Mouse (Mus musculus) heart, postnatal 10 days (tissue): ENCODE results near the gene Adarb1. TPM values are rescaled to one million over a fixed set of nuclear protein-coding genes. Genes with fewer than 3 reads are reported as not detected.

Source experiments
- DNase-seq, 2 experiments: peaks; one replicate each; pipeline ENCODE4 v3.0.0; 2021
- intact Hi-C: fragments of 180-260 bp; cut with DNase I; formaldehyde crosslinking; loops from one replicate; pipeline ENCODE4 v1.15.1; 2025
- total RNA-seq, 2 experiments: library from RNA; stranded (reverse); gene quantifications; 2 replicates each; pipeline ENCODE4 v1.2.3; 2021

Adarb1 gene
- total RNA-seq: 10 to 100 TPM; 19.4 to 27.4 TPM

DNA sequence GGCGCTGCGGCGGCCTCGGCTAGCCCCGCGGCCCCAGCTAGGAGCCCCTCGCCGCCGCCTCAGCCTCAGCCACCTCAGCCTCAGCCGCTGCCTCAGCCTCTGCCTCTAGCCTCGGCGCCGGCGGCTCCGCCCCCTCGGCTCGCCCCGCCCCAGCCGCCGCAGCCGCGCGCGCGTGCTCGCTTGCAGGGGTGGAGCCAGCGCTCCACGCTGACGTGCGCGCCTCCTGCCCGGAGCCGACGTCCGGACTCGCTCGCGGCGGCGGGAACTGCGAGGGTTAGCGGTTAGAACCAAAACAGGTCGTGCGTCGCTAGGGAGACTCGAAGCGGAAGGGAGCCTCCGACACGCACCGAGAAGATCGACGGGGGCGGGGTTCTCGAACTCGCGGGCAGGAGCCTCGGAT is at the start of gene Adarb1:
Adarb1 (minus strand) TSS at position 133 of the 400 bp plus-strand sequence.
- intact Hi-C loops: loop anchor here (2.0 to 5.0 kb wide), 4 partner anchors 31 to 136 kb away; no protein-coding TSS in a partner anchor
- peak; percentile 94 for DNase-seq

DNA sequence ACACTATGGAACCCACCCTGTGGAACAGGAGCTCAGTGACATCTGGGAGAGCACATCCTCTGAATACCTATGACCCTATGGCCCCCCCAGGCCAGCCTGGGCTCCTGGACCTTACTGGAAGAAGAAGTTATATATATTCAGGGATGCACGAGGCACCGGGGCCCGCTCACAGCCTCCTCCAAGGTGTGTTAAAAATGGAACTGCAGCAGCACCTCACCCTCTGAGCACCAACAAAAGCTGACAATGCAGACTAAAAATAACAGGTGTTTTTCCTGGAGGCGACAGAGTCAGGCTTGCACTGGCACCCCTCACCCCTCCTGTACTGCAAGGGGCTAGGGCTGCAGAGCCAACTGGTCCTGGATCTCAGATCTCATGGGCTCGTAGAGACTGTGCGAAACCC is 49.3 kb upstream of the Adarb1 start:
- DNase-seq: no peak
- intact Hi-C loops: no loop called here

GRCm38 (mm10) chr10:77465902-77466301 is 47.8 kb upstream of the Adarb1 start:
- no peak for DNase-seq
- intact Hi-C loops: no loop called here

GRCm38 (mm10) chr10:77464181-77464936 is 46.3 kb upstream of the Adarb1 start:
- peak; percentile 83 to 89 for DNase-seq
- intact Hi-C loops: no loop called here

GRCm38 (mm10) chr10:77461161-77461560 is 43.1 kb upstream of the Adarb1 start:
- no peak for DNase-seq
- intact Hi-C loops: no loop called here

DNA sequence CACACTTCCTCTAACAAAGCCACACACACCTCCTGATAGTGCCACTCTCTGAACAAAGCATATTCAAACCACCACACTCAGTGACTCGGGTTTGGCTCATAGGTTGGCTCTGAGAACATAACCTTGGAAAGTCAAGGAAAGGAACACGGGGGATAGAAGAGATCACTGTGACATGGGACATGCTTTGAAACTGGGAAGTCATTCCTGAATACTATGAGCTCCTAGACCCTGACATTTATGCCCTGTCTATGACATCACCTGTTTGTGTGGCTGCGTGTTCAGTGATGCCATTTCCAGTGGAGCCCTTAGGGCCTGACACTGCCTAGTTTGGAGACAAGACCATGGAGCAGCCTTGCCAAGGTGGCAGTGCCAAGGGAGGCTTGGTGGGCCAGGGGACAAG is 39.6 kb upstream of the Adarb1 start:
- intact Hi-C loops: no loop called here
- DNase-seq: no peak

DNA sequence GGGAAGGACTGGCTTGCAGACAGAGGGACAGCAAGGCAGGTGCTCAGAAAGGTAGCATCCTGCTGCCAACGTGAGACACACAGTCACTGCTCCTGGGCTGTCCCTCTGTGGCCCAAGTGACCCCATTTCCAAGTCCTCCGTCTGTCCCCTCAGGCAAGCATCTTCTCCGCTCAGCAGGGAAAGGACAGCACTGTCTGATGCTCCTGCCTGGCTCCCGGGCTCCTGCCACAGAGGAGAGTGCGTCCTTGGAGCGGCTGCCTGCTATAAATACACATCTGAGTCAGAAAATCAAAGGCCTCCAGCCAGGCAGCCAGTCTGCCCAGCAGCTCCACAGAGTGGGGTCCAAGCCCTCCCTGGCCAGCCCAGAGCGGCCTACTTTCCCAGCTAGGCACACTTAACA is 38.4 kb upstream of the Adarb1 start:
- peak; percentile 75 to 82 for DNase-seq
- intact Hi-C loops: no loop called here

DNA sequence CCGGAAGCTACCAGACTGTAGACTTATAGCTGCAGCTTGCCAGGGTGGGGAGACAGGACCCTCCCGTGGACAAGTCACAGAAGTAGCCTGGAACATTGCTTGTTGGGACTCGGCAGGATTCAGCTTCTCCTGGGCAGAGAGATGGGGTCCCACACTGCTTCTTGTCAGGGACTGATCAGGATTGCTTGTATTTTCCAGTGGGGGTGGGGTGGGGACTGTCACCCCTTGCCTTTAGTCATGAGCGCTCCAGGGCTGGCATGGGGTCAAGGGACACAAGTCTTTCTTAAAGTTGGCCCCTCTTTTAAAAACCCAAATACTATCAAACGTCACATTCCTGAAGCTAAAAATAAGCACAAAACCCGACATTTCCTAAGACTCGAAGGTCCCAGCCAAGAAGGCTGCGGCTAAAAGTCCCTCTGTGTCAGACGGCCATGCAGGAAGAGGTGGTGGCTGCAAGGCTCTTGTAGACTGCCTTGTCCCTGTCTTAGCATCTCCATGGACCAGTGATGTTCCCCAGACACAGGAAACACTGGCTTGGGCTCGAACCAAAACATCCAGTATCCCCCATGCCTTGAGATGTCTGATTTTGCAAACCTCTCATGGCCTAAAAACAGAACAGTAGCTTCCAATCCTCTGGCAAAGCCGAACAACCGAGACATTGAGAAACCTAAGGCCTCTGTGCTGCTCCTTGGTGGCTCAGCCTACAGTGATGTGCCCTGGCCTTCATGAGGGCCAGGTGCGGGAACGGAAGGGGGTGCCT is 37.4 kb upstream of the Adarb1 start:
- peak; percentile 36 to 46 for DNase-seq
- intact Hi-C loops: no loop called here

DNA sequence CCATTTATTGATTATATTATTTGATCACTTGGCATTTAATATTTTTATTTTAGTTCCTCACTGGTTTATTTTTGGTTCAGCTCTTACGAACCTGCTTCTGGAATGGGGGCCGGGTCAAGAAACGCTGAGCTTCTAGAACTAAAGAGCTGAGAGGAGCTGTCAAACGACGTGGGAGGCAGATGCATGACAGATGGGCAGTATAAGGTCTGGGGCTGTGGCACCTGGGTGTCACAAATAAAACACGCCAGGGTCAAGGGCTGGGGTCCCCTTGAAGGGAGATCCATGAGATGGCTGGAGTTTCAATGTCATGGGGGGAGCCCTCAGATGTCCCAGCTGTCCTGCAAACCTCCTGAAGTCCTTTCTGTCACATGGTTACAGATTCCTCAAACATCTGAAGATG is 36.7 kb upstream of the Adarb1 start:
- no peak for DNase-seq
- intact Hi-C loops: no loop called here

- intact Hi-C loops: no loop called here
- DNase-seq: no peak
Observed at GRCm38 (mm10) chr10:77451822-77452221, 33.8 kb upstream of the Adarb1 start.

DNA sequence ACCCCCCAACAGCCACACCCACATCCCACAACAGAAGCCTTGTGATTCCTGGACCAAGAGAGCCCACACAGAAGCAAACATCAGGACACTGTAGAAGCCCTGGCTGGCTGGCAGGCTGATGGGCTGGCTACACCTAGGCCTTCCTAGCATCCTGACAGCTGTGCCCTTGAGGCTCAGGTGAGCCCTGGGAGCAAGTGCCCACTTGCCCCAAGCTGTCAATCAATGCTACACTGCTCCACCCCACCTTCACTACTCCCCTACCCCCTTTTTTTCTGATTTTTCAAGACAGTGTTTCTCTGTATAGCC is 32.0 kb upstream of the Adarb1 start:
- no peak for DNase-seq
- intact Hi-C loops: no loop called here

DNA sequence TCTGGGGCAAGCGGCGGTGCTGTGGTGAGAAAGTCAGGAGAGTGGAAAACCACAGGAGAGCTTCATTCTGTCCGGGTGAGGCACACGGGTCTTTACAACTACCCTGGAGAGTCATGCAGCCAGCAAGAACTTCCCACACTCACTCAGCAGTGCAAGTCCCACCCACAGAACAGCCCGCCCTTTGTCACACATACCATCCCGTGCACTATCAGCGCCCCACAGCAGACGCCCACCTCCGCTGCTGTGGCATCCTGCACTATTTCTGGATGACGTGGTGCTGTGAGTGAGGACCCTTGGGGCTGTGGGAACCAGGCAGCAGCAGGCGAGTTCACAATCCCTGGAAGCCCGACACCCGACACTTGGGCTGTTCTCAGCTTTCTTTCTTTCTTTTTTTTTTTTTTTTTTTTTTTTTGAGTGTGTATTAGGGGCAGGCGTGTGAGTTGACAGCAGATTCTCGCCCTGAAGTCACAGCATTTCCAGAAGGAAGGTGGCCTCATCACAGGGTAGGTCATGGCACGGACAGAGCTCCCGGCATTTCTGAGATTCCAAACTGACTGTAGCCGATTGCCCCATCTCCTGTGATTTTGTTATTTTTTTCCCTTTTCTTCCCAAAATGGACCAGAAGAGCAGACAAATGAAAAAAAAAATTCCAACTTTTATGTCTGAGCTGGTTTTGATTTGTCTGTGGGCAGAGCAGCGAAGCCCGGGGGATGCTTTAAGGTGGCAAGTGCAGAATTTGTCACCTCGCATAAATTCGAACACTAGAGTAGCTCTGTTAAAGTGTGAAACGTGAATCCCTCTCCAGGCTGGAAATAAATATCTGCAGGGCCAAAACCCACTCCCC is 31.5 kb upstream of the Adarb1 start:
- intact Hi-C loops: loop anchor here (2.0 kb wide), 1 partner anchor 31 kb away; the partner anchor contains the start of gene Adarb1
- DNase-seq: peak; percentile 52 to 58

GRCm38 (mm10) chr10:77448698-77449247 is 30.7 kb upstream of the Adarb1 start:
- intact Hi-C loops: loop anchor here (2.0 kb wide), 1 partner anchor 30 kb away; the partner anchor contains the start of gene Adarb1
- peak; percentile 35 to 43 for DNase-seq

DNA sequence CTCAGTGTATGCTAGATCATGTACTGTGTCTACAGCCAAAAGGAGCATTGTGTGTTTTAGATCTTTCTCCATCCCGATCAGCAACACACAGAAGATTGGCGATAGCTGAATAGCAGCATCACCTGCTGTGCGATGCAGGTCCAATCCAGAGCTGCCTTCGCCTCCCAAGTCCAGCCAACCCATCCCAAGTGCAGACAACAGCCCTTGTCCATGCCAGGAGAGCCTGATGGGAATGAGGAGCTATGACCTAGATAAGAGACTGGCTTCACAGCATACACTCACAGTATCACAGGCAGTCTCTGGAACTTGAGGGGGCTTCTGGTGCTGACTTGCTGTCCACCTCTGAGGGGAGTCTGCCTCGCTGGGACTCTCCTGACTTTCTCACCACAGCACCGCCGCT is 30.1 kb upstream of the Adarb1 start:
- intact Hi-C loops: loop anchor here (2.0 kb wide), 1 partner anchor 29 kb away; the partner anchor contains the start of gene Adarb1

DNA sequence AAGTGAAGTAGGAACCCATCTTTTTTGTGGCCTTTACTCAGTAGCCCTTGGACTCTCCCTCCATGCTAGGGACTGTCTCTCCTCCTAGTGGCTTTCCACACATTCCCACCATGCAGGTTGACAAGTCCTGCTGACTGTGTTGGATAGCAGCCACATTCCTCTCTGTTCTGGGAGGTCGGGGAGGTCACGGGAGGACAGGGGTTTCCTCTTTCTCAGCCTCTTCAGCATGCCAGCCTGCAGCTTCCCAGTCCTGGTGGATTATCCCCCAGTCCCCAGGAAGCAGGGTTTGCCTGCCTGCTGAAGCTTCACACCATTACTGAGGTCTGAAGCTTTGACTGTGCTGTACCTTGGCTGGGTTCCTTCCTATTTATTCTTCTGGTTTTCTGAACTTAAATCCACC is 29.7 kb upstream of the Adarb1 start:
- intact Hi-C loops: loop anchor here (2.0 kb wide), 1 partner anchor 29 kb away; the partner anchor contains the start of gene Adarb1
- DNase-seq: peak; percentile 76 to 81

More for the DNA sequence above, 30.1 kb upstream of the Adarb1 start:
- DNase-seq: peak; percentile 31 to 41

DNA sequence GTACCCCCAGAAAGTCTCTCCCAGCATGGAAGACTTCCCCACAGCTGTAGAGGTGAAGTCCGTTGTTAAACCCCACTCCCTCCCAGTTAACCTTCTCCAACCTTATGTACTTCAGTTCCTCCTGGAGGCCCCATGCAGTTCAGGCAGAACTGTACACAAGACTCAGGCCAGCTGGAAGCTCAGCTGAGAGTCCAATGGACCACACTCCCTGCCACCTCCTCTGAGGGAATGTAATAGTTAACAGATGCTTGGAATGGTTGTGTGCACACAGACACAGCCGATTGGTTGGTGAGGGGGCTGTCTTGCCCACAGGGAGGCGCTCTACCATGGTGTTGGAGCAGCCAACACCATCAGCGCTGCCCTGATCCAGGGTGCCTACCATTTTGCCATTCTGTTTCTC is 24.2 kb upstream of the Adarb1 start:
- peak in 1 of 2 experiments; percentile 32 for DNase-seq
- intact Hi-C loops: no loop called here

DNA sequence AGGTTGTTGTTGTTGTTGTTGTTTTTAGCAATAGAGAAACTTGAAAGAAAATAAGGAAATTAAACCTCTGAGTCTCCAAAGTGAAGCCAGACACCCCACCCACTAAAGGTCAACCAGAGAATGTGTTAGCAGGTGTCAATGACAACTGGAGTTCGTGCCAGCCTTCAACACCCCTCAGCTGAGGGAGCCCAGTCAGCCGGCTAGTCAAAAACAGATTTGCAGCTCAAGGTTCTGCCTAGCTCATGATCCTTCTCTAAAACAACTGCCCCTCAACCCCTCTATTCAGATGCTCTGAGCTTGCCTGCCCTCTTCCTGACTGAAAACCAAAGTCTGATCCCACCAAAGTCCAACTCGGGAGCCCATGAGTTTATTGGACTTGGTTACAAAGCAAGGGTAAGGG is 23.7 kb upstream of the Adarb1 start:
- peak; percentile 68 to 74 for DNase-seq
- intact Hi-C loops: no loop called here

GRCm38 (mm10) chr10:77440841-77441755 is 23.0 kb upstream of the Adarb1 start:
- intact Hi-C loops: no loop called here
- DNase-seq: peak; percentile 78

DNA sequence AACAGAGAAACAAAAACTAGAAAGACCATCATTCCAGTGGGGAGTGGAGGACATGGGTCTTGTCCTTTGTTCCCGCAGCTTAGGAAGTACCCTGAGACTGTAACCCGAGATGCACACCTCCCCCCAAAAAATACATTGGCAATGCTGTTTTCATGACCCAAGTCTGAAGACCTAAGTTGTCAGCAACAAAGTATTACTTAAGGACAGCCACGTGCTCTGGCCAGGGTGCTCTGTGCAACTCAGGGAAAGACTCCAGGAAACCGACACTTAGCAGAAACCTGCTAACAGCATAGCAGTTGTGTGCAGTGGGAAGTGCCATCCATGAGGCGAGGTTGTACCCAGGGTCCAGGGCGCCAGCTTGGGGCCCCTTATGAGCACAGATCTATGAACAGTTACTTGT is 22.2 kb upstream of the Adarb1 start:
- intact Hi-C loops: no loop called here
- DNase-seq: peak; percentile 31 to 34

DNA sequence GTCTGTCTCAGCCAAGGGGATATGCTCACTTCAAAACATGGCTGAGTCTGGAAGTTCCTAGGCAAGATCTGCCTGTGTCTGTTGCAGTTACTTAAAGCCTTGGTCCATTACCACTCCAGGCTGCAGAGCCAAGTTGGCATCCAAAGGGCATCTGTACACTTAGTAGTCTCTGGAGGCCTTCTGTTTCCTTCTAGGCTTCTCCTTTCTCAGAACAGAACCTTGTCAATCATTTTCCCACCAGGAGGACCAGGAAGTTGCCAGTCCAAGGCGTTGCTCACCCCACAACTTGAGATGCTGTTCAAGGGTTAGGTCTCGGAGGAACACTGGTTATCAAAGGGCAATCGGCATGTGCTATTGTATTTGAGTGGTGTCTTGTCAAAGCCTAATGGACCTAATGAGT is 21.0 kb upstream of the Adarb1 start:
- intact Hi-C loops: no loop called here
- no peak for DNase-seq
